Mouse (Mus musculus) liver, postnatal 0 days (tissue): ENCODE data around the gene Ksr2.

Experiments
- CTCF ChIP-seq: sonication (generic); IDR thresholded peaks from 2 replicates; pipeline ENCODE4 v1.5.1; 2016; ENCODE audit warnings: antibody characterized with exemption, low read depth
- EP300 ChIP-seq: IDR thresholded peaks from 2 replicates; pipeline ENCODE4 v1.6.1; 2016; ENCODE audit warnings: antibody characterized with exemption, low read depth, mild to moderate bottlenecking

- TF ChIP-seq CTCF: no peak
- TF ChIP-seq EP300: no peak
These were observed 378.1 kb downstream of the Ksr2 start for GRCm38 (mm10) chr5:117791875-117792274.
